23 mouse cellular contexts compared by ENCODE assay signal in the genomic region with DNA sequence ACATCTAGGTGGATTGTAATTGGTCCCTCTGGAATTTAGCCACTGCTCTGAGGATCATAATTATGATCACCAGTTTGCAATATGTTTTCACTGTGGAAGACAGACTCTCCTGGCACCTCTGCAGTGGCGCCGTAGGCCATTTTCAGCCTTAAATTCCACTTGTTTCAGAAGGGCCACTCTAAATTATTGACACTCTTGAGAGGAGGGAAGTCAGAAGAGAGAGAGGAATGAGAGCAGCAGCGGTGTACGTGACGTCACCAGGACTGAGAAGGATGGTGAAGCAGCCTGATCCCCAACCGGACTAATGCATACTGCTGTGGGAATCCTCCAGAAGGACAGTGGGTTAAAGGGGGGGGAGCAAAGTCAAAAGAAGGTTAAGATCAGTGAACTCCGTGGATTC. TPM values are rescaled to one million over a fixed set of nuclear protein-coding genes. Genes with fewer than 3 reads are reported as not detected.
DNase-seq lines count a peak whose midpoint lies in the region; ATAC-seq and TF ChIP-seq lines count a peak whose summit lies in the region.
"Had no signal": no experiment of that assay in that cellular context is flagged by ENCODE, and none has a peak within 500 bp of the region (broad histone marks: within the 10 kb centered on the region; RNA-seq: fewer than 3 reads in every experiment).

No protein-coding gene starts in this region.

- no peaks in the 10 kb centered on the region for H3K36me3 ChIP-seq in limb, embryonic 15.5 days
- H3K36me3 ChIP-seq in limb, embryonic 10.5 days = no peaks in the 10 kb centered on the region
- no peaks in the 10 kb centered on the region for H3K36me3 ChIP-seq in lung, embryonic 14.5 days (ENCODE audit: insufficient read depth)
- H3K36me3 ChIP-seq: embryonic facial prominence, embryonic 15.5 days; forebrain, embryonic 10.5 days; heart, embryonic 10.5 days; heart, embryonic 15.5 days; hindbrain, embryonic 13.5 days had no signal

- no peaks in the 10 kb centered on the region for H3K27me3 ChIP-seq in limb, embryonic 15.5 days
- H3K27me3 ChIP-seq in limb, embryonic 10.5 days (ENCODE audit: low read depth, poor library complexity, severe bottlenecking) = no peaks in the 10 kb centered on the region
- no peaks in the 10 kb centered on the region for H3K27me3 ChIP-seq in lung, embryonic 14.5 days (ENCODE audit: insufficient read depth, low read length)
- H3K27me3 ChIP-seq: embryonic facial prominence, embryonic 15.5 days; heart, embryonic 15.5 days; hindbrain, embryonic 13.5 days had no signal

- no peak overlapping the region for H3K9ac ChIP-seq in limb, embryonic 15.5 days
- no peak overlapping the region for H3K9ac ChIP-seq in lung, embryonic 14.5 days
- H3K9ac ChIP-seq: embryonic facial prominence, embryonic 15.5 days; heart, embryonic 15.5 days; hindbrain, embryonic 13.5 days had no signal

- H3K4me1 ChIP-seq in limb, embryonic 15.5 days = peaks cover 6% of the 10 kb centered on the region; the same call in 1 of the 2 replicates
- H3K4me1 ChIP-seq in limb, embryonic 10.5 days = no peaks in the 10 kb centered on the region
- H3K4me1 ChIP-seq in lung, embryonic 14.5 days (ENCODE audit: insufficient read depth) = no peaks in the 10 kb centered on the region
- H3K4me1 ChIP-seq: embryonic facial prominence, embryonic 15.5 days; heart, embryonic 15.5 days had no signal

- no peak for ATAC-seq in limb, embryonic 15.5 days (ENCODE audit: insufficient number of reproducible peaks, low FRiP score, low TSS enrichment, low read depth)
- ATAC-seq in lung, embryonic 14.5 days (ENCODE audit: insufficient read depth) = no peak
- ATAC-seq: activated CD4-positive, CD25-positive, alpha-beta regulatory T cell, adult 4 months; forebrain, embryonic 14.5 days had no signal

- H3K9me3 ChIP-seq in limb, embryonic 15.5 days = no peaks in the 10 kb centered on the region
- no peaks in the 10 kb centered on the region for H3K9me3 ChIP-seq in limb, embryonic 10.5 days (replicated peaks)
- no peaks in the 10 kb centered on the region for H3K9me3 ChIP-seq in lung, embryonic 14.5 days (ENCODE audit: low read depth, low read length)
- H3K9me3 ChIP-seq: embryonic facial prominence, embryonic 15.5 days; forebrain, embryonic 10.5 days; heart, embryonic 10.5 days; heart, embryonic 15.5 days; hindbrain, embryonic 13.5 days had no signal

- 78% methylated on average over 7 of the region's 7 CpGs for WGBS in limb, embryonic 15.5 days
- WGBS in limb, embryonic 10.5 days = 91% methylated on average over 7 of the region's 7 CpGs
- WGBS in lung, embryonic 14.5 days = 56% methylated on average over 7 of the region's 7 CpGs

- no peak for DNase-seq in limb, embryonic 10.5 days (ENCODE audit: low spot score)
- peak; percentile 45 for DNase-seq in lung, embryonic 14.5 days
- DNase-seq in lung, postnatal 10 days = peak; percentile 55
- DNase-seq in lung, postnatal 4 days = peak; percentile 46 to 56
- no peak for DNase-seq in cerebellum, adult 11-12 months
- no peak for DNase-seq in layer of hippocampus, adult 18-20 months (ENCODE audit: low spot score in 2 of 2)
- no peak for DNase-seq in spleen, adult 18-20 months
- DNase-seq: adrenal gland, postnatal 25 days; cerebellum, adult 8-10 months; cerebellum, postnatal 14 days; embryo, embryonic 11 days; gastrocnemius, postnatal 36 days; heart, adult 18-20 months; heart, postnatal 14 days had no signal

- no peak overlapping the region for H3K4me3 ChIP-seq in limb, embryonic 15.5 days
- H3K4me3 ChIP-seq in limb, embryonic 10.5 days = no peak overlapping the region
- H3K4me3 ChIP-seq in lung, embryonic 14.5 days (ENCODE audit: low read depth, low read length) = no peak overlapping the region
- H3K4me3 ChIP-seq: embryonic facial prominence, embryonic 15.5 days; erythroblast, embryonic 14.5 days; forebrain, embryonic 10.5 days; heart, embryonic 10.5 days; heart, embryonic 15.5 days; hindbrain, embryonic 13.5 days had no signal

- H3K4me2 ChIP-seq in limb, embryonic 15.5 days = no peak overlapping the region
- no peak overlapping the region for H3K4me2 ChIP-seq in lung, embryonic 14.5 days
- H3K4me2 ChIP-seq: embryonic facial prominence, embryonic 15.5 days; heart, embryonic 15.5 days; hindbrain, embryonic 13.5 days had no signal

- H3K27ac ChIP-seq in limb, embryonic 15.5 days = 0 out of 2 replicates have a peak overlapping the region, but pooled peaks have one; percentile 29
- H3K27ac ChIP-seq in limb, embryonic 10.5 days = no peak overlapping the region
- no peak overlapping the region for H3K27ac ChIP-seq in lung, embryonic 14.5 days (ENCODE audit: low read depth)
- H3K27ac ChIP-seq: embryonic facial prominence, embryonic 15.5 days; forebrain, embryonic 10.5 days; heart, embryonic 10.5 days; heart, embryonic 15.5 days; hindbrain, embryonic 13.5 days had no signal

- TF ChIP-seq CTCF in lung, embryonic 14.5 days (IDR thresholded peaks at IDR 0.05; ENCODE audit: low read depth) = no peak

RNA-seq across cellular contexts. Expression of gene Cnnm2, which starts 40.1 kb away (rescaled TPM):
- 3.1 and 4.0 TPM in 2 replicates for polyA plus RNA-seq in limb, embryonic 15.5 days (2015; fragmentation: Nextera tagmentation; extraction: Ambion mirVana)
- 1.5 and 1.6 TPM in 2 replicates for polyA plus RNA-seq in limb, embryonic 10.5 days (2016; fragmentation: Nextera tagmentation; extraction: Ambion mirVana)
- 3.8 and 3.9 TPM in 2 replicates for polyA plus RNA-seq in lung, embryonic 14.5 days (2014; fragmentation: Nextera tagmentation; extraction: Ambion mirVana)
- total RNA-seq in layer of hippocampus, adult 18-20 months (2021) = 10 to 100 TPM; 39.4 to 41.1 TPM

Comparison
In these comparisons a context has a peak if more than half of its experiments do, and no peak if none do; other contexts are left out.
1. DNase-seq: peak in lung, embryonic 14.5 days (single experiment), lung, postnatal 10 days (single experiment) and lung, postnatal 4 days (2 of 2); none in limb, embryonic 10.5 days (single experiment), cerebellum, adult 11-12 months (single experiment), layer of hippocampus, adult 18-20 months (0 of 2) and spleen, adult 18-20 months (0 of 2).